Mouse (Mus musculus) embryo, embryonic 9.5 days (tissue): ENCODE measurements around the gene Yipf2.
"Not testable (repeated sequence)": the region's sequence is repeated elsewhere in the genome, so short reads cannot be mapped to it uniquely, and the experiment has no call there.

ENCODE experiments used
- DNase-seq: peaks from one replicate; pipeline ENCODE4 v3.0.0-alpha.2; 2017; ENCODE audit errors: extremely low spot score

Gene Yipf2

DNA sequence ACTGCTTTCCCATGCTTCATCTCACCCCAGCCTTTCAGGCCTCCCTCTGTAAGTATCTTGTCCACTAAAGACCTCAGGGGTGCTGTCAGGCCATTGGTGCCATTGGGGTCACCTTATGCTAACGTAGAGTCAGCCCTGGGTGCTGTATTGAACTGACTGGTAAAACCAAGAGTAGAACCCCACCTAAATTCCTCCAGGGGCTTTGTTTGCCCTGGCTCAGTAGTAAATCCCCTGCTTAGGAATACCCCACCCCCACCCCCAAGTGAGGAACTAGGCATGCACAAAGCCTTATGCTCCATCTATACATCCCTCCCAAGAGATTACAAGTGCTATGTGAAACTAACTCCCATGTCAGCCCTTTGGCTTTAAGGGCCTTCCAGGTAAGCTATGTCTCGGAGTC is 35.1 kb downstream of the Yipf2 start:
- no peak for DNase-seq

DNA sequence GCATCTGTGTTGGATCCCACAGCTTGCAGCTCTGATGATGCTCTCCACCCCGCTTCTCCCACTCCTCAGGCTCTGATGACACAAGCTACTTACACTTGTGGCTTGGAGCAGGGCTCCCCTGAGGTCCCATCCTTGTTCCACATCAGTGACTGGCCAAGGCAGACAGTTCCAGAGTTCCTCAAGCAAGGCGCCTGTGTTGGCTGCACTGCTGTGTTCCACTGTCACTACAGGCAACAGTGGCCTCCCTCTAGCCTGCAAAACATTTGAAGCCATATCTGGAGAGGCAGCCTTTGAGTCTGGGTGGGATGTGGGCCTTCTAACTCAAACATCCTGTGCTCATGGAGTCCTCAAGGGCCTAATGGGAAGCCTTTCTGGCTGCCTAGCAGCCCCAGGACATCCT is 35.6 kb downstream of the Yipf2 start:
- DNase-seq = no peak

DNA sequence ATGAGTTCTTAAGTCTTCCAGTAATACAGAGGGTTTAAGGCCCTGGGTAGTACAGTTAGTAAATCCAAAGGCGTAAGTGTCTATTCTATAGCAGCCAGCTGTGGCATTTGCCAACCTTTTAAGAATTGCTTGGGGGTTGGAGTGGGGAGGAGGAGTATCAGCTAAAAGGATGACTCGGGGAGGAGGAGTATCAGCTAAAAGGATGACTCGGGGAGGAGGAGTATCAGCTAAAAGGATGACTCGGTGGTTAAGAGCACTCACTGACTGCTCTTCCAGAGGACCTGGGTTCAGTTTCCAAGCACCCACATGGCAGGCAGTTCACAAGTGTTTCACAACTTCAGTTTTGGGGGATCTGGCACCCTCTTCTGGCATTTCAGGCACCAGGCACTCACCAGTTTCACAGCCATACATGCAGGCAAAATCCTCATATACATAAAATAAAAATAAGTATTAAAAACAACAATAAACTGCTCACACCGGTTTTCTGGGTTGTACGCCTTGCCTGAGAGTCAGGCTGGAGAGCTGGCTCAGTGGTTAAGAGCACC is 37.4 kb downstream of the Yipf2 start:
- DNase-seq = no peak

DNA sequence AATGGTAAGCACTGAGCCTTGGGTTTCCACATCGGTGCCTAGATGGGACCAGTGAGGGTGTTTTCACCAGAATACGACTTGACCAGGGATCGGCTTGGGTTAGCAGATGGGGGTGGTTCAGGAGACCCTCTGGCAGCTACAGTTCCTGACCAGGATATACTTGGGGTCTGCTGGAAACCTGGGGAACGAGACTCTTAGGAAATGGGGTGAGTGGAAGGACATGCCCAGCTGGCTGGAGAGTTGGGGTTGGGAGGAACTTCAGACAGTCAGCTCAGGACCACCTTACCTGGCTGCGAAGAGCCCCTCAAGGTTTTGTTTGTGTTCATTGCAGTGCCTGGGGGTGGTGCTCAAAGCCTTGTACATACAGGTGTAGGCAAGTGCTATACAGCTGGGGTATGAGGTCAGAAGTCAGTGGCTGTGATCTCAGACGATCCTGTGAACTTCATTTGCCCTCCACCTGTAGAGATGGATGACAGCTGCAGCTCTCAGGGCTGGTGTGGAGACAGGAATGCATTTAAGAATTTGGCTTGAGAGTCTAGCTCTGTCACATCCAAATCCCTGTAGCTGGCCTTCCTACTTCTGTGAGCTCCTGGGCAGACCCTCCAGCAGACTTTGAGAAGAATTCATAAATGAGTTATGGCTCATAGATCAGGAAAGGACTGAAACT is 38.9 kb downstream of the Yipf2 start:
- no peak for DNase-seq

DNA sequence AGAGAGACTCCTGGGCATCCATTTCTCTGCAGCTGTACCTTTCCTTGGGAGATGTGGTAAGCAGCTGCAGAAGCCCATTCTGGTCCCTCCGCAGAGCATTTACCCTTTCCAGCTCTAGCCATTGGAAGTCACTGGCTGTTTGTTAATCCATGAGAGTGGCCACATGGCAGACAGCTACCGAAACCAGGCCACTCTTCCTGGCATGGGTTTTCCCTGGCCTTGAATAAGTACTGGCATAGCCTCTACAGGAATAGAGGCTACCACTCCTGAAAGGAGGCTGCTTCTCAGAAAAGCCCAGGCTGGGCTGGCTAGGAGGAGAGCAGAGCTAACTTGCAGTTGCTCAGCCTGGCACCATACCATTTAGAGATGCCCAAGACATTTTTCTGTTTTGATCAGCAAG is 41.6 kb downstream of the Yipf2 start:
- DNase-seq = no peak

DNA sequence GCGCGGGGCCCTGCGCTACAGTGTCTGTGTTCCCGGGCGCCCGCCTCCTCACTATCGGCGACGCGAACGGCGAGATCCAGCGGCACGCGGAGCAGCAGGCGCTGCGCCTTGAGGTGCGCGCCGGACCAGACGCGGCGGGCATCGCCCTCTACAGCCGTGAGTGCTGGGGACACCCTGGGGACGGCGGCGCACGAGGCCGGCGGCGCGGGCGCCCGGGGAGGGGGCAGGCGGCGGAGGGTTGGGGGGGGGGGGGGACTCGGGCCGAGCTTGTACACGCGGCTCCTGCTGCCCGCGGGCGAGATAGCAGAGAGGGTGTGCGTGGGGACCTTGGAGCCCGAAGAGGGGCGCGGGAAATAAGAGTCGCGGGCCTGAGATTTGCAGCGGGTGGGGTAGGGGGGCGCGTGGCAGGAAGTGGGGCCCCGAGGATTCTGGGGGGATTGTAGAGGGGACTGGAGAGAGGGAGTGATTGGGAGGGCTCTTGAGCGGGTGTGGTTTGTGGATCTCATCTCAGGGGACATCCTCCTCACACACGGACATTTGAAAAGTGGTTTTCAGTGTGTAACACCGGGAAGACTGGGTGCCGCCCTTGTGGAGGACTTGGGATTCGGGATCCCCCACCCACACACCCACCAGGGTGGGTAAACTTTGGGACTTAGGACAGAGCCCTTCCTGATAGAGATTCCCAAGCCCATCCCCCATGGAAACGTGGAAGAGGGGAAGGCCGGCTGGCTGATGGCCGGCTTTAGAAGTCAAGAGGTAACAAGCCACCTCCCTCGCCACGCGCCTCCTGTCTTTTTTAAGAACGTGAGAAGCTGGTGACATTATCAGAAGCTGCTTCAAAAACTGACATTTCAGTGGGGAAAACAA is 45.3 kb downstream of the Yipf2 start:
- DNase-seq = peak; percentile 73

DNA sequence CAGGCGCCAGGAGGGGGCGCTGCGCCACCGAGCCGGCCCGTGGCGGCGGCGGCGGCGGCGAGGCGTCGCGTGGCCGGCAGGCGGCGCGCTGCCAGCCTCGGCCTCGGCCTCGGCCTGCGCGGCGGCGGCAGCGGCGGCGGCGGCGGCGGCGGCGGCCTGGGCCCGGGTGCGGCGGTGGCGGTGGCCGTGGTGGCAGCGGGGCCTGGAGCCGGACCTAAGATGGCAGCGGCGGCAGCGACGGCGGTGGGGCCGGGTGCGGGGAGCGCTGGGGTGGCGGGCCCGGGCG is 45.9 kb downstream of the Yipf2 start, which contains the start of gene Carm1:
TSS of gene Carm1 (plus strand) at position 106 of the 286 bp plus-strand sequence.
- DNase-seq = no peak

DNA sequence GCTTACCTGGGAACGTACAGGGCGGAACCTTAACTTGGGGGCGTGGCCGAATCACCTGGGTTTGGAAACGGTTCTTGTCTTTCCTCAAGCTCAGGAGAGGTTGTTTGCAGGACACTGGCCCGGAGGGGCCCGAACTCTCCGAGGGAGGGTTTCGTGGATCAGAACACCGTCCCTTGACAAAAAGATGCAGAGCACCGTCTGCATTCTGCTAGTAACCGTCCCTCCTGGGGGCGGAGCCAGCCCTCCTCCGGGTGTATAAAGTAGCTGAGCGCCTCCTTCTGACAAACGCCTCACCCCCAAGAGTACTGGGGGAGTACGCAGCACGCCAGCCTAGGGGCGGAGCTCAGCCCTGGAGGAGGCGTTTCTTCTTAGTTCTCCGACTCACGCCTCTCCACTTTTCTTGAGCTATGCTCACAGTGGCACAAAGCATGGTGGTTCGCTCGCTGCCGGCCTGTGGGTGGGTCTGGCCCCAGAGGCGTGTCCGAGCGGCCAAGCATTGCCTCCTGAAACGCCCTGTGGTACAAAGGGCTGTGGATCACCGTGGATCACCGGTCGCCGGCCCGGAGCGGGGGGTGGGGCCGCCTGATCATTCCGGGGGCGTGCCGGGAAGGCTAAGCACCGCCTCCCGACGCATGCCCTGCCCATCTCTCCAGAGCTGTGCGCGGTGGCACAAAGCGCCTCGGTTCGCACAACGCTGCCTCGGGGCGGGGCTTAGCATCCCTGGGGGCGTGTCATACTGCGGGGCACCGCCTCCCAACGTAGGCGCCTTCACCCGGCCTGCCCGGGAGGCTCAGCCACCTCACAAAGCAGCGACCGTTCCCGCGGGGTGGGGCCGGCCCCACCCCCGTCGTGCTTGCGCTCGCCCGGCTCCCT is 46.5 kb downstream of the Yipf2 start:
- peak; percentile 100 for DNase-seq

DNA sequence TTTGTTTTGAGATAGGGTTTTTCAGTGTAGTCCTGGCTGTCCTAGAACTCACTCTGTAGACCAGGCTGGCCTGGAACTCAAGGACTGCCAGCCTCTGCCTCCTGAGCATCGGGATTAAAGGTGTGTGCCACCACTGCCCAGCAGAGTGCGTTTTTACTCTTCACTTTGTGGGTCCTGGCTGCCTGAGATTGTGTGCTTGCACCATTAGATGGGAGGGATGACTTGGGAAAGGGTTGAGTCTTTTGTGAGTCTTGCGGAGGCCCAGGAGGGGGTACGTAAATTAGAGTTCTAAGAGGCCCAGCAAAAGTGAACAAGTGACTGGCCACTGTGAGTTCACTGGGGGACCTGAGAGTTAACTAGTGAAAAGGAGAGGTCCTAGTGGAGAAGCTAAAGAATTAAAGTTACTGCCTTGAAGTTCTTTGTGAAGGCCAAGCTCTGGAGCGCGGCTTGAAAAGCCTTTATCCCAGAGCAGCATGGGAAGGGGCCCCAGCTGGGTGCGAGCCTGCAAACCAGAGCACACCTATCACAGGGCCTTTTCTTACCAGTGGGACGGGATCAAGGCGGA is 47.2 kb downstream of the Yipf2 start:
- no peak for DNase-seq

DNA sequence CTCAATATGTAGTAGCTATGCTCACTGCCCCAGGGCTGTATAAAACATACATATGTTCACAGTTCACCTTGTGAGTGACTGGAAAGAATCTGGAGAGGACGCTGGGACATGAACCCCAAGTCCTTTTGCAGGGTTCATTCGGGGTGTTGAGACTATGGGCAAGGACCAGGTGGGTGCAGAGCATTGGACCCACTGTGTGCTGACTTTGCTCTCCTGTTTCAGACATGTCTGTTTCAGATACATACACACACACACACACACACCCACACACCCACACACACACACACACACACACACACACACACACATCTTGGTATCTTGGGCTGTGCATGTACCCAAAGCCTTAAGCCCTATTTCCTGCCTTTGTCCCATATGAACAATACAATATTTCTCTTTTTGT is 50.6 kb downstream of the Yipf2 start:
- DNase-seq = not testable (repeated sequence)

DNA sequence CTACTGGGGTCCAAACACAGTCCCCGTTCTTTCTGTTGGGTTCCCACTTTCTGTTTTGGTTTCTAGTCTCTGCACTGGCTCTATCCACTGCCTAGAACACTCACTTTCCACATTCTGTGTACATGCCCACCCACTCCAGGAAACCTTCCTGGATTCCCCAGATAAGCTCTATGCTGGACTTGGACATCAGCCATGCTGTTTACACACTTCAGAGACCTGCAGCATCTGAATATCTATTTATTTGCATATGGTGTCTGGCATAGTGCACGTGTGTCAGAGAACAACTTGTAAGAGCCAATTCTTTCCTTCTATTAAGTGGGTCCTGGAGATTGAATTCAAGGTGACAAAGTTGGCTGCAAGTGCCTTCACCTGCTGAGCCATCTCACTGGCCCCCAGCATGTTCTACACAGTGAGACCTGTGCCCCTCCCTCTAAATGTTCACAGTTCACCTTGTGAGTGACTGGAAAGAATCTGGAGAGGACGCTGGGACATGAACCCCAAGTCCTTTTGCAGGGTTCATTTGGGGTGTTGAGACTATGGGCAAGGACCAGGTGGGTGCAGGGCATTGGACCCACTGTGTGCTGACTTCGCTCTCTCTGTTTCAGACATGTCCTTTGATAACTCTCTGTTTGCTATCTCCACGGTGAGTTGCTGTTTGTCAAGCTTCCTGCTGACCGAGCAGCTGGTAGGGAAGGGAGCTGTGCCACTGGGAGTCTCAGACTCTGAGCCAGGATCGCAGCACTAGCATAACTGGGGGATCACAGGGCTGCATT is 52.5 kb downstream of the Yipf2 start:
- no peak for DNase-seq
